Mouse (Mus musculus) induced T-regulatory cell, adult 2 months (primary cell): ENCODE measurements around the gene Zkscan17.

Source experiments
- DNase-seq: peaks from one replicate; pipeline ENCODE4 v3.0.0-alpha.2; 2012; ENCODE audit warnings: low read depth

Zkscan17 gene

GRCm38 (mm10) chr11:59518226-59518625 lies 8.3 kb downstream of the Zkscan17 start:
- peak; percentile 28 for DNase-seq

- DNase-seq: no peak
These were observed 9.1 kb downstream of the Zkscan17 start for GRCm38 (mm10) chr11:59517441-59517840.

GRCm38 (mm10) chr11:59514789-59515188 lies 11.8 kb downstream of the Zkscan17 start:
- no peak for DNase-seq

GRCm38 (mm10) chr11:59514381-59514780 lies 12.2 kb downstream of the Zkscan17 start:
- DNase-seq: no peak

- DNase-seq: no peak
These were observed 13.0 kb downstream of the Zkscan17 start for GRCm38 (mm10) chr11:59513556-59513955.

GRCm38 (mm10) chr11:59512733-59513132 lies 13.8 kb downstream of the Zkscan17 start:
- DNase-seq: no peak

GRCm38 (mm10) chr11:59511558-59511957 lies 15.0 kb downstream of the Zkscan17 start:
- no peak for DNase-seq

GRCm38 (mm10) chr11:59506713-59507074 lies 19.9 kb downstream of the Zkscan17 start:
- DNase-seq: no peak

- DNase-seq: peak; percentile 88
These were observed 20.5 kb downstream of the Zkscan17 start for GRCm38 (mm10) chr11:59505839-59506712.

GRCm38 (mm10) chr11:59505351-59505838 lies 21.2 kb downstream of the Zkscan17 start:
- peak; percentile 84 for DNase-seq

GRCm38 (mm10) chr11:59501978-59502700 lies 24.4 kb downstream of the Zkscan17 start:
- DNase-seq: no peak

- no peak for DNase-seq
These were observed 28.8 kb downstream of the Zkscan17 start for GRCm38 (mm10) chr11:59497747-59498146.

- no peak for DNase-seq
These were observed 29.8 kb downstream of the Zkscan17 start for GRCm38 (mm10) chr11:59496672-59497310.

- DNase-seq: no peak
These were observed 40.3 kb downstream of the Zkscan17 start for GRCm38 (mm10) chr11:59486222-59486621.

- DNase-seq: no peak
These were observed 40.9 kb downstream of the Zkscan17 start for GRCm38 (mm10) chr11:59485641-59486040.

GRCm38 (mm10) chr11:59483212-59483611 lies 43.3 kb downstream of the Zkscan17 start:
- peak; percentile 78 for DNase-seq

GRCm38 (mm10) chr11:59477240-59477639 lies 49.3 kb downstream of the Zkscan17 start:
- no peak for DNase-seq

GRCm38 (mm10) chr11:59472326-59472677 lies 54.2 kb downstream of the Zkscan17 start, which contains the start of gene Zfp867:
Gene Zfp867 (minus strand): TSS chr11:59472474.
- DNase-seq: peak; percentile 94

GRCm38 (mm10) chr11:59471413-59472325 lies 54.9 kb downstream of the Zkscan17 start:
- DNase-seq: peak; percentile 41

- no peak for DNase-seq
These were observed 66.1 kb downstream of the Zkscan17 start for GRCm38 (mm10) chr11:59460459-59460858.

- no peak for DNase-seq
These were observed 67.6 kb downstream of the Zkscan17 start for GRCm38 (mm10) chr11:59458973-59459372.
